Mouse (Mus musculus): ENCODE data around the gene Actr5. TPM values are rescaled to one million over a fixed set of nuclear protein-coding genes. Genes with fewer than 3 reads are reported as not detected.

The Actr5 gene
- polyA plus RNA-seq, 1 experiment from 2014 or later = 20.8 TPM

DNA sequence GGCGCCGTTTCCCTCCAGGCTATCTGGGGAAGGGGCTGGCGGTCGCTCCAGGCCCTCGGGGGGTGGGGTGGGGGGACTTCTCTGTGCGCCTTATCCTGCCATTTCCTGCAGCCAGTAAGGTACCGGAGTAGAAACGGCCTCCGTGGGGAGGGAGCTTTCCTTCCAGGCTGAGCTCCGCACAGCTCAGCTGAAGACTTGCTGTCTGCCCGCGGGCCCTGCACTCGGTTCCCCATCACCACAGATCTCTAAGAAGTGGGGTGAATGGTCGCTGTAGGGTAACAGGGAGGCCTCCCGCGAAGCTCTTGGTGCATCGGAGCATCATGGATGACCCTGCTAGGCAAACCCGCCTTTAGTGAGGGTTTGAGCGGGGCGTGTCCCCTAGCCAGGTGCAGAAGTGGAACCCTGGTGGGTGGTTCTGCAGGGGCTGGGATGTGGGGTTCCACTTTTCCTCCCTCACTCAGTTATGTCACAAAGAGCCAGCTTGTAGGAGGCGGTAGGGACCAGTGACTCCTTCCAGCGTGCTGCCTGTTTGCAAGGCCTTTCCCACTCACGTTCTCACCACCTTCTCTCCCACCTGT is 43.8 kb downstream of the Actr5 start:
- Histone ChIP-seq H3K27me3 (peaks cover 66% of the 10 kb centered on the region), H3K36me3 (no peaks in the 10 kb centered on the region), H3K4me3 (replicated peaks) (peak overlapping the region; percentile 55), H3K9ac (replicated peaks) (peak overlapping the region; percentile 56; the same call in 1 of the 2 replicates), H3K4me2 (peak overlapping the region; percentile 98), H3K27ac (no peak overlapping the region), H3K9me3 (no peaks in the 10 kb centered on the region), H3K4me1 (replicated peaks) (peaks cover 31% of the 10 kb centered on the region)
- ATAC-seq (ENCODE audit: insufficient number of reproducible peaks, insufficient read depth, low FRiP score, low TSS enrichment, low read depth) = no peak
- 8% methylated on average over 23 of the region's 23 CpGs for WGBS

- Histone ChIP-seq H3K27ac (no peak overlapping the region), H3K27me3 (peaks cover 66% of the 10 kb centered on the region), H3K4me3 (replicated peaks) (no peak overlapping the region), H3K4me2 (0 out of 2 replicates have a peak overlapping the region, but pooled peaks have one; percentile 98), H3K9me3 (no peaks in the 10 kb centered on the region), H3K4me1 (replicated peaks) (peaks cover 39% of the 10 kb centered on the region), H3K9ac (replicated peaks) (no peak overlapping the region), H3K36me3 (no peaks in the 10 kb centered on the region)
- ATAC-seq (ENCODE audit: insufficient number of reproducible peaks, insufficient read depth, low FRiP score, low TSS enrichment, low read depth) = no peak
- WGBS = 57% methylated on average over 13 of the region's 13 CpGs
These were observed 44.8 kb downstream of the Actr5 start for GRCm38 (mm10) chr2:158669199-158670195.

GRCm38 (mm10) chr2:158670571-158670970 is 45.9 kb downstream of the Actr5 start:
- no peak overlapping the region for H3K4me2 ChIP-seq
- H3K9me3 ChIP-seq = no peaks in the 10 kb centered on the region
- peaks cover 39% of the 10 kb centered on the region for H3K4me1 ChIP-seq (replicated peaks)
- ATAC-seq (ENCODE audit: insufficient number of reproducible peaks, insufficient read depth, low FRiP score, low TSS enrichment, low read depth) = no peak
- H3K9ac ChIP-seq (replicated peaks) = no peak overlapping the region
- no peak overlapping the region for H3K27ac ChIP-seq
- WGBS = 47% methylated on average over 10 of the region's 10 CpGs
- H3K4me3 ChIP-seq (replicated peaks) = no peak overlapping the region
- H3K27me3 ChIP-seq = peaks cover 56% of the 10 kb centered on the region
- H3K36me3 ChIP-seq = no peaks in the 10 kb centered on the region

DNA sequence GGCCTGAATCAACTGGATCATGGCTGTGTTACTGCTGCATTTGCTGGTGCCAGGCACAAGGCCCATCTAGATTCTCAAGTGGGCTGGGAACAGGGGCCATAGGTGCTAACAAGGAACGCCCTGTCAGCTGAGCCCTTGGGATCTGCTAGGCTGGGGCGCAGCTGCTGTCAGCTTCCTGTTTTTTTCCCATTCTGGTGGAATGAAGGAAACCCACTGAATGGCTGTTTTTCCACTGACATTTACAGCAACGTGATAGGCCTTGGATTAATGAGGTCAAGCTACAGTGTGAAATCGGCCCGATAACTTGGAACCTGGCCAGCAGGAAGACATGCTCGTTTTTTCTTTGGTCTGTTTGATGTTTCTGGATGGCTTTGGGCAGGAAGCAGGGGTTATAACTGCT is 48.1 kb downstream of the Actr5 start:
- H3K9me3 ChIP-seq = no peaks in the 10 kb centered on the region
- H3K27me3 ChIP-seq = peaks cover 34% of the 10 kb centered on the region
- H3K4me2 ChIP-seq = no peak overlapping the region
- no peak overlapping the region for H3K9ac ChIP-seq (replicated peaks)
- ATAC-seq (ENCODE audit: insufficient number of reproducible peaks, insufficient read depth, low FRiP score, low TSS enrichment, low read depth) = no peak
- WGBS = 10% methylated on average over 6 of the region's 6 CpGs
- H3K4me1 ChIP-seq (replicated peaks) = peaks cover 31% of the 10 kb centered on the region
- H3K27ac ChIP-seq = peak overlapping the region; percentile 9; the same call in 1 of the 2 replicates
- no peaks in the 10 kb centered on the region for H3K36me3 ChIP-seq
- no peak overlapping the region for H3K4me3 ChIP-seq (replicated peaks)

DNA sequence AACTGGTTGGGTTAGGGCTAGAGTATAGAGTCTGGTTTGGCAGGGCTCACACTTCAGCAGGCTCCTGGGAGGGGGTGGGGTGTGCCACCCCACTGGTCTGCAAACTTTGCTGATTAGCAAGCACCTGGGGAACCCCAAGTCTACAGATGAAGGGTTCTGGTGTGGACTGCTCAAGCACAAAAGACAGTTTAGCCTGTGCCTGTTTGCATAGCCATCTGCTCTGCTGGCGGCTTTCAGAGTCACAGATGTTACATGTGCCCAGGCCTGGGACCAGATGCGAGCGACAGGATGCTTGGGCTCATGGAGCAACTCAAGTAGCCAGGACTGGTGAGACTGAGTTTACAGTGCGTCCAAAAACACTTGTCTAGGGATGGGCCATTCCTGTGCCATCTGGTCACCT is 48.8 kb downstream of the Actr5 start:
- Histone ChIP-seq H3K4me2 (no peak overlapping the region), H3K27ac (peak overlapping the region; percentile 9; the same call in 1 of the 2 replicates), H3K4me1 (replicated peaks) (peaks cover 25% of the 10 kb centered on the region), H3K36me3 (no peaks in the 10 kb centered on the region), H3K9me3 (no peaks in the 10 kb centered on the region), H3K4me3 (replicated peaks) (no peak overlapping the region), H3K27me3 (peaks cover 27% of the 10 kb centered on the region), H3K9ac (replicated peaks) (no peak overlapping the region)
- 22% methylated on average over 4 of the region's 4 CpGs for WGBS
- ATAC-seq (ENCODE audit: insufficient number of reproducible peaks, insufficient read depth, low FRiP score, low TSS enrichment, low read depth) = 0 out of 2 replicates have a peak, but pooled peaks have one; percentile 29

GRCm38 (mm10) chr2:158674131-158674530 is 49.4 kb downstream of the Actr5 start:
- H3K4me3 ChIP-seq (replicated peaks) = no peak overlapping the region
- H3K27ac ChIP-seq = no peak overlapping the region
- no peak overlapping the region for H3K4me2 ChIP-seq
- WGBS = 81% methylated on average over 6 of the region's 6 CpGs
- no peaks in the 10 kb centered on the region for H3K9me3 ChIP-seq
- H3K27me3 ChIP-seq = peaks cover 21% of the 10 kb centered on the region
- H3K36me3 ChIP-seq = no peaks in the 10 kb centered on the region
- no peak for ATAC-seq (ENCODE audit: insufficient number of reproducible peaks, insufficient read depth, low FRiP score, low TSS enrichment, low read depth)
- peaks cover 19% of the 10 kb centered on the region for H3K4me1 ChIP-seq (replicated peaks)
- H3K9ac ChIP-seq (replicated peaks) = no peak overlapping the region

GRCm38 (mm10) chr2:158674759-158675158 is 50.1 kb downstream of the Actr5 start:
- H3K9ac ChIP-seq (replicated peaks) = no peak overlapping the region
- ATAC-seq (ENCODE audit: insufficient number of reproducible peaks, insufficient read depth, low FRiP score, low TSS enrichment, low read depth) = no peak
- H3K36me3 ChIP-seq = no peaks in the 10 kb centered on the region
- H3K27me3 ChIP-seq = peaks cover 14% of the 10 kb centered on the region
- no peaks in the 10 kb centered on the region for H3K9me3 ChIP-seq
- H3K27ac ChIP-seq = no peak overlapping the region
- 82% methylated on average over 7 of the region's 7 CpGs for WGBS
- H3K4me2 ChIP-seq = no peak overlapping the region
- no peak overlapping the region for H3K4me3 ChIP-seq (replicated peaks)
- peaks cover 19% of the 10 kb centered on the region for H3K4me1 ChIP-seq (replicated peaks)

DNA sequence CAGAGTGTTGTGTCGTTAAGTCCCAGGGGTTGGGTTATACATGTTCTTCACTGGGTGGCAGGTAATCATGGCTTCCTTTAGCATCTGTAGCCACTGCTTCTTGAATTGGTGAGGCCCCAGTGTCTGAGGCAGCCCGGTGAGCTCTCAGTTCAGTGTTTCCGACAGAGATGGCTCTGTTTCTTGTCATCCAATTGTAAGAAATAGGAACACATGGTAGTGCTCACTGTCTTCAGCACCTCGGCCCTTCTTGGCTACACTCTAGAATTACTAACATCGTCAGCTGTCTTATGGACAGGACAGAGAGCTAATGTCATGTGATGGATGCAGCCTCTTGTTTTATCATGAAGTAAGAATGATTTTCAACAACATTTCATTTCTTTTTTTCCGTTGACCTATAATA is 50.5 kb downstream of the Actr5 start:
- H3K4me1 ChIP-seq (replicated peaks) = peaks cover 19% of the 10 kb centered on the region
- 68% methylated on average over 6 of the region's 6 CpGs for WGBS
- H3K4me2 ChIP-seq = no peak overlapping the region
- no peaks in the 10 kb centered on the region for H3K36me3 ChIP-seq
- H3K27ac ChIP-seq = no peak overlapping the region
- no peaks in the 10 kb centered on the region for H3K9me3 ChIP-seq
- ATAC-seq (ENCODE audit: insufficient number of reproducible peaks, insufficient read depth, low FRiP score, low TSS enrichment, low read depth) = no peak
- no peak overlapping the region for H3K9ac ChIP-seq (replicated peaks)
- no peak overlapping the region for H3K4me3 ChIP-seq (replicated peaks)
- peaks cover 10% of the 10 kb centered on the region for H3K27me3 ChIP-seq

- 90% methylated on average over 12 of the region's 12 CpGs for WGBS
These were observed 51.3 kb downstream of the Actr5 start for GRCm38 (mm10) chr2:158675907-158676533.

GRCm38 (mm10) chr2:158677946-158678345 is 53.3 kb downstream of the Actr5 start:
- 73% methylated on average over 8 of the region's 8 CpGs for WGBS
- no peak overlapping the region for H3K27ac ChIP-seq
- no peak for ATAC-seq (ENCODE audit: insufficient number of reproducible peaks, insufficient read depth, low FRiP score, low TSS enrichment, low read depth)
- no peak overlapping the region for H3K9ac ChIP-seq (replicated peaks)
- H3K9me3 ChIP-seq = no peaks in the 10 kb centered on the region
- H3K4me3 ChIP-seq (replicated peaks) = no peak overlapping the region
- no peak overlapping the region for H3K4me2 ChIP-seq
- no peaks in the 10 kb centered on the region for H3K36me3 ChIP-seq
- H3K4me1 ChIP-seq (replicated peaks) = peaks cover 23% of the 10 kb centered on the region
- no peaks in the 10 kb centered on the region for H3K27me3 ChIP-seq

More at GRCm38 (mm10) chr2:158675907-158676533, 51.3 kb downstream of the Actr5 start:
- no peak overlapping the region for H3K27ac ChIP-seq
- H3K4me3 ChIP-seq (replicated peaks) = no peak overlapping the region
- 0 out of 2 replicates have a peak, but pooled peaks cover 2% of the 10 kb centered on the region for H3K27me3 ChIP-seq
- no peaks in the 10 kb centered on the region for H3K9me3 ChIP-seq
- H3K4me1 ChIP-seq (replicated peaks) = peaks cover 19% of the 10 kb centered on the region
- H3K9ac ChIP-seq (replicated peaks) = no peak overlapping the region
- ATAC-seq (ENCODE audit: insufficient number of reproducible peaks, insufficient read depth, low FRiP score, low TSS enrichment, low read depth) = no peak
- H3K36me3 ChIP-seq = no peaks in the 10 kb centered on the region
- no peak overlapping the region for H3K4me2 ChIP-seq

DNA sequence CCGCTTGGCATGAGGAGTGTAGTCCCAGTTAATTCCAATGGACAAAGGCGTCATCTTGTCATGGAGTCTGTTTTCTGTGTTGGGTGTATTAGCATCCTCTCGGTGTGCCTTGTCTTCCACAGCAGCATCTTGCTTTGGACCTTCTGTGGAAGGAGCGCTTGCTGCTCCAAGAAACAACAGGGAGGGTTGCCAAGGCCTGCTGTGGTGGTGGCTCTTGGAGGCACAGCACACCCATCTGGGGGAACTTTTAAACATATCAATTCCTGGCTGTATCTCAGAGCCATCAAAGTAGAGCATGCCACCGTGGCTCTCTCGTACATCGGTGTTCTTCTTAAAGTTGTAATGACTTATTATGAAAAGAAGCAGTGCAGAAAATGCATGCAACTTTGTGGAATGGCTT is 54.4 kb downstream of the Actr5 start:
- peaks cover 17% of the 10 kb centered on the region for H3K4me1 ChIP-seq (replicated peaks)
- H3K27ac ChIP-seq = no peak overlapping the region
- no peak overlapping the region for H3K9ac ChIP-seq (replicated peaks)
- 93% methylated on average over 7 of the region's 7 CpGs for WGBS
- H3K27me3 ChIP-seq = no peaks in the 10 kb centered on the region
- H3K4me3 ChIP-seq (replicated peaks) = no peak overlapping the region
- H3K9me3 ChIP-seq = no peaks in the 10 kb centered on the region
- no peak overlapping the region for H3K4me2 ChIP-seq
- H3K36me3 ChIP-seq = no peaks in the 10 kb centered on the region
- ATAC-seq (ENCODE audit: insufficient number of reproducible peaks, insufficient read depth, low FRiP score, low TSS enrichment, low read depth) = no peak
